Mouse (Mus musculus): ENCODE data around the gene Pbrm1.

DNA sequence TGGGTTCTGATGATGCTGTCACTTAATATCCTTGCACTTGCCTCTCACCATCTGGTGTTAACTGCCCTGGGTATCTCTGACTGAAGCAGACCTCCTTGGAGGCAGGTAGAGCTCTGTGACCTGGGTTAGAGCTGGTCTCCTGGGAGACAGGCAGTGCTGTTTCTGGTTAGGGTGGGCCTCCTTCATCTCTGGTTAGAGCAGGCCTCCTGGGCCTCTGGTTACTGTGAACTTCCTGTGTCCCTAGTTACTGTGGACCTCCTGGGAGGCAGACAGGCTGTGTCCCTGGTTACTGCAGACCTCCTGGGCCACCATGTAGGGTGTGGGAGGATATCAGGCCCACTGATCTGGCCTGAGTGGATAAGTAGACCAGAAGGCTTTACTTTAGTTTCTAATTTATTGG lies 22.5 kb upstream of the Pbrm1 start:
- TF ChIP-seq POLR2A (IDR thresholded peaks at IDR 0.05; ENCODE audit: low read depth, low read length) (no peak), CTCF (IDR thresholded peaks at IDR 0.05; ENCODE audit: extremely low read depth, insufficient read length, insufficient replicate concordance, low read depth, low read length) (no peak)

Measured in small intestine, adult 2 months (tissue).